Mouse (Mus musculus) adrenal gland, adult 2 months (tissue): ENCODE data around the gene Golim4. TPM values are rescaled to one million over a fixed set of nuclear protein-coding genes. Genes with fewer than 3 reads are reported as not detected.

Experiments
- DNase-seq: peaks from one replicate; pipeline ENCODE4 v3.0.0; 2021
- polyA plus RNA-seq: library from polyadenylated mRNA; depleted of rRNA; stranded (reverse); fragments of >200 nt; gene quantifications from 2 replicates; pipeline ENCODE4 v1.2.3, GENCODE M21; 2012; rRNA removed
- total RNA-seq, 2 experiments: library from RNA; stranded (reverse); gene quantifications; 2 replicates each; pipeline ENCODE4 v1.2.3; 2021

The Golim4 gene
- total and polyA plus RNA-seq, 3 experiments = 57.4 to 116 (median 93.6) TPM

DNA sequence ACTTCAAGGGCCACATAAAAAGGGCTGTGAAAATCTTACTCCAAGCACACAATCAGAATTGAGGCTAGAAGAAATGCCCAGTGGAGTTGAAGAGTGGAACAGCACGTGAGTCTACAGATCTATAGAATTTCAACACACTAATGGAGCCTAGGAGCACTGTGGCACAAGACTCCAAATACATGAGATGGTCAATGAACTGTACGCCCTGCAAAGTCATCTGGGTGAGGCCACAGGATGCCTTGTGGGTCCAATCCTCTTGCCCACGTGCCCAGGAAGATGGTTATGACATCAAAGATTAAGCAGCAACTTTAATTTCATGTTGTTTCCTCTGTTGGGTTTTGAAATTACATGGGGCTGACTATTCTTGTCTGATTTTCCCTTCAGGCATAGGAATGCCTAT, 30.4 kb downstream of the Golim4 start:
- DNase-seq = no peak

DNA sequence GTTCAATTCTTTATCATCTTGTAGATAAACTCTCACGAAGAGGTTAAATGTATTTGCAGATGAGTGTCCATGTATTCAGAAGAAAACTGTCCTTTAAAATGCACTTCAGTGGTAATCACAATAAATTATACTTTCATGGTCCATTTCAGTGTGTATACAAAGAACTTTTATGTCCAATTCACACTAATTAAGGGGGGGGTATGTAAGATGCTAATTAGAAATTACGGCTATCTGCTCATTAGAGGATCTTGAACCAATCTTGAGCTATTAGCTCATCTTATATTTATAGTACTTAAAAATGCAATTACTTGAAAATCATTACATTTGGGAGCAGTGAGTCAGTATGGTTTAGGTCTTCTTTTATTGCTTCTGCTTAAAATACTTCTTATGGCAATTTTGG, 31.6 kb downstream of the Golim4 start:
- no peak for DNase-seq

DNA sequence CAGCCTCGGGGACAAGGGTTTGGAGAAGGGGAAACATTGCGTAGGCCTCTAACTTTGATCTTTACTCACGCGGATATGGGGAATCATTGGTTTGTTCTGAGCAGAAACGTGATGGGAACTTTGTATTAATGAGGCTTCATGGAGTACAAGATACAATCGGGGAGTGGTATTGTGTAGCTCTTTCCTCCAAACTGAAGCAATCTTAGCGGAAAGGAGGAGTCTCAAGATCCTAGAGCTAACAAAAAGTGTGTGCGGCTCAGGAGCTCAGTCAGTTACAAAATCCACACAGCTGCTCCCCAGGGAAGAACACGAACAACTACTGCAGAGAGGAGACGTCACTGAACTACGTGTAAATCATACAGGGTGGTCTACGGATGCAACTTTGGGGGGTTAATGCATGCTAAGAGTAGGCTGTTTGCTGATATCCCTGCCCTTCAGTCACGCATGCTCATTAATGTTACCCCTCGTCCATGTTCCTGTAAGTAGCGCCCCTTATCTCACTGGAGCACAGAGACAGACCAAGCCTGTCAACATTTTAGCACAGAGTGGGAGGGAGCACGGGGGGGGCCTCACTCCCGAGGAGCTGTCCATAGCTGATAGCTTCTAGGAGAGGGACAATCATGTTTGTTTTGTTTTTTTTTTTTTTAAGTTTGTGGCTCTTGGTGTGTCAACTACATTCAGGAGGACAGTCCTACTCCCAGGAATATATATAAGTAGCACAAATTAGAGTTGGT, 38.8 kb downstream of the Golim4 start:
- DNase-seq = no peak

DNA sequence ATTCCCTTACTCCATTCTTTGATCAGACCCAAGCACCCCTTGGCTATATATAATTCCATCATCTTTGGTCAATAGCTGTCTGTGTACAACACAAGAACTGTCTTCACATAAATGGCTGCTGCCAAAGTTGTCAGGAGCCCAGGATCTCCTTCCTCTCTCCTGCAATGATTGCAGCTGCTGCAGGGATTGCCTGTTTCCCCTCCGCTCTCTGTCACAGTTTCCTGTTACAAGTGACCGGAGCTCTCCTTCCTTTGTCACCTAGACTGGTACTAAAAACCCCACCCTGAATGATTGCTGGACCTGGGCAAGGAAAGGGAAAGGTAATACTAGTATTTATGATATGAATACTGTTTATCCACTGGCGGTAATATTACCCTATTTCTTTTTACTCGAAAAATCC, 44.0 kb downstream of the Golim4 start:
- no peak for DNase-seq

DNA sequence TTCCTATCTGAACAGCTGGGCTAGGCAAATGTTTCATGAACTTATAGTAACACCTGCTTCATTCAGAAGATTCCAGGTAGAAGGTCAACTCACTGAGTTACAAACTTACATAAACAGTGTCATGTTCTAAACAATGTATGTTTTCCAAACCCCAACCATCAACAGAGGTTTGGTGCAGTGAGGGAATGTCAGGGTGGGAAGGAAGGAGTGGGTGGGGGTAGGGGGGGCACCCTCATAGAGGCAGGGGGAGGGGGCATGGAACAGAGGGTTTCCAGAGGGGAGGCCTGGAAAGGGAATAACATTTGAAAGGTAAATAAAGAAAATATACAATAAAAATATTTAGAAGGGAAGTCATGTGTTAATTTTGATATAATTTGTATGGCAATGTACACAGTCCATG, 46.0 kb downstream of the Golim4 start:
- DNase-seq = no peak

DNA sequence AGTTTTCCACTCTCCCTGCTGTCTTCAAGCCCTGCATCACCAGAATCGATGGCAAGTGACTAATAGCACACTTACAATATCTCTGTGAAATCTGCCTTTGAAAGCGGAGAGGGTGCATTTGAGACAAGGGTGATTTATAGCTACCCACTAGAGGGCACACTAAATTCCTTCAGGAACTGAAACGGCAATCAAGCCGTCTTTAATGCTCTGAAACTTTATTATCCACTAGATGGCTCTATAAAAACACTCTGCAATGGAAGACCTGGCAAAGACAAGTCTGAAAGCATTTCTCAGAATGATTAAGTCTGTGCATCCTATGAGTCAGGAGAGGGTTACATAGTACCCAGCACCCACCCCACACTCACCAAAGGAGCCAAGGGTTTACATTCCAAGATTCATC, 46.5 kb downstream of the Golim4 start:
- peak; percentile 44 for DNase-seq

DNA sequence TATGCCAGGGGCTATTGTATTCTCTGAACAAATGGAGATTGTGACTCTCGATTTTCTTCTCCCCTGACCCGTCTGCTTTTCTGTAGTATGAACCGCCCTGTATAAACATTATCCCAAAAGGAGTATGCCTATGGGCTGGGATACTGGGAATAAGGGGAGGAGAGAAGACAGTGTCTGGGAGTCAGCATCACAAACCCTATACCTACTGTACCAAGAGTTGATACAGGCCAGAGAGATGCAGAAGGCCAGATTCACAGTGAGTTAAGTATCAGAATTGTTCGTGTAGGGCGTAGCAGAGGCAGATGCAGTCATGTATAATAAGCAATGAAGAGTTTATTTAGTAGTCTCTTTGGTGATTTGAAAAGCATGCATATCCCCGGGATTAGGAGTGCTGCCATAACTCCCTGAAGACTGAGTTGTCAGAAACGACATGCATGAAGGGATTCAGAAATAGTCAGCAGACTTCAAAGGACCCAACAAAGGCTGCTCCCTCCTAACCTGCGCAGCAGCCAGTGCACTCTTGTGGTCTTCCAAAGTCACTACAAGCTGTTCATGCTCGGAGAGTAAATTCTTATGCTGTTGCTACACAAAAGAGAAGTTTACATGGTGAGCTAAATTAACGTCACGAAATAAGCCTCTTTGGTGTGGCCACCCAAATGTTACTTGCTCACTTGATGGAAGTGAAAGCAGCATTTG, 54.7 kb downstream of the Golim4 start:
- DNase-seq = no peak

DNA sequence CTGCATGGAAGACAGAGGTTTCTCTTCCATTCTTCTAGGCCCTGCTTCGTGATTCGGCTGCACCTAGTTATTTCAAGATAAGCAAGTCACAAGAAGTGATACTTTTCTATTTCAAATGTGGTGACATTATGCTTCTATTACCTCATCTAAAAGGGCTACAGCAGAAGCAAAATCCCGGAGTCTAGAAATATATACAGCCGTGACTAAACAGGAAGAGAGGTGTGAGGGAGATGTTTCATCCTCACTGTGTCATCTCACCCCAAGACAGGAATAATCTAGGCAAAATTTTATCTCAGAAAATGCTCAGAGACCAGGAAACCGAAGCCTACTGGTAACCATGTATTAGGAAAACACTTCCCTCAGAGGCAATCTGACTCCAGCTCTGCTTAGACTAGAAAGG, 61.7 kb downstream of the Golim4 start:
- DNase-seq = no peak

DNA sequence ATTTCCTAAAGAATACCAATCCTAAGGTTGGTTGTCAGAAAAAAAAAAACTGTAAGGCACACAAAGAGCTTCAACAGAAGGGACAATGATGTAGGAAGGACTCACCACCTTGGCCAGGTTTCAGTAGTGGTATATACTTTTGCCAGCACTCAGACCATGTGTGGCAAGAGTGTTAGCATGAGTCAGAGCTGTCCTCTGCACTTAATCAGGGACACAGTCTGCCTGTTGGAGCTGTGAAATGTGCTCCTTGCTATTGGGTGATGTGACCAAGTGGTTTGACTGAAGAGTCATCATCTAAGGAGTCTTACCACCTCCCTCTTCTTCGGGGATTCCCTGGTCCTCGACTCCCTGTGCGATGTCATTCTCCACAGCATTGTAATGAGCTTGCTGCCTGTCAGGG, 65.2 kb downstream of the Golim4 start:
- DNase-seq = peak; percentile 73

DNA sequence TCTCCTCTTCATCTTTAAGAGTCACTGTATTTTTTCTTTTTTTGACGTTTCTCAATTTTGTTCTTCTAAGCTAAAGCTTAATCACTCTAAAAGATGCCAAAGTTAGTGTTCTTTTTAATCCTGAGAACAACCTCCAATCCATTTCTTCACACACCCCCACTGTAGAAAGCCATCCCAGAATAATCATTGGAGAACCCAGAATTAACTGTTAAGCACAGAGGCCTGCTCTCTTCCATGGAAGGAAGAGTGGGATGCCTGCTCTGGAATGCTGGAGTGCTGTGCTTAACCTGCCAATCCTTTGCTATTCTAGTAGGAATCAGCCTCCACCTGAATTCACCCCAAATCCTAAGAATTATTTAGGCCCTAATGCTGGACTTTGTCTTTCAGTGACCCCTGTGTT, 67.4 kb downstream of the Golim4 start:
- DNase-seq = no peak

DNA sequence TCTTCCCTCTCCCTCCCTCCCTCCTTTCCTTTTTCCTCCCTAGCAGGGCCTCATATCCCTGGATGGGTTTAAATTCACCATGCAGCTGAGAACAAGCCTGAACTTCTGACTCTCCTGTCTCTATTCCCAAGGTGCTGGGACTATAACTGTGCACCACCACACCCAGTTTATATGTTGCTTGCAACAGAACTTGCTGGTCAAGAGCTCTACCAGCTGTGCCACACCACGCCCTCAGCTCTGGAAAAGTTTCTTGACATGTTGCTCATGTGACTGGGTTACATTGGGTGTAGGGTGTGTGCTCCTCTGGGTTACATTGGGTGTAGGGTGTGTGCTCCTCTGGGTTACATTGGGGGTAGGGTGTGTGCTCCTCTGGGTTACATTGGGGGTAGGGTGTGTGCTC, 75.2 kb downstream of the Golim4 start:
- no peak for DNase-seq

DNA sequence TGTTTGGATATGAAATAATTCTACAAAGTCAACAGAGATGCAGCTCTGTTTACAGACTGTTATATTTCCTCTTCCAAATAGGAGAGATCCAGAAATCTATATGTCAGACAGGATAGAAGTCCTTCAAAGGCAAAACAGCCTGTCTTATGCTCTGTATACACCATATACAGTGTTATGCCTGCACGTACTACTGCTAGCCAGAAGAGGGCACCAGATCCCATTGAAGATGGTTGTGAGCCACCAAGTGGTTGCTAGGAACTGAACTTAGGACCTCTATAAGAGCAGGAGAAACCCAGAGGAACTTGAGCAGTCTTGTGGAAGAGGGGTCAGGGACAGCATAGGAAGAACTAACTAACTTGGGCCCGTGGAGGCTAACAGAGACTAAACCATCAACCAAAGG, 77.5 kb downstream of the Golim4 start:
- no peak for DNase-seq

DNA sequence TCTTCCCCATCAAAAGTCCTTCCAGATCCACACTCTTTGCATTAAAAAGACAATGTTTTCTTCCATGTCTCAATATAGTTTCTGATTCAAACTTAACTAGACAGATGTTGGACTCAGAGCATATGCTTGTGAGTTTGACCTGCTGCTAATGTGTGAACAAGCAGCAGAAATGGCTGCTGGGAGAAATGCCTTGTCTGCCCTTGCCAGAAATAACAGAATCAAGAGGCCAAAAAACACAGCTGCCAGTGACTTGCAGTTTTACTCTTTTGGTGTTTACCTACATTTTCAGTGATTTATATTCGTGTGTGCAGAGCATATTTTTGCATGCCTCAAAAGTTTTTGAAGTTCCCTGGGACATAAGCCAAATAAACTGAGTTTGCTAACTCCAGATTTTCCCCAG, 87.9 kb downstream of the Golim4 start:
- peak; percentile 6 for DNase-seq

DNA sequence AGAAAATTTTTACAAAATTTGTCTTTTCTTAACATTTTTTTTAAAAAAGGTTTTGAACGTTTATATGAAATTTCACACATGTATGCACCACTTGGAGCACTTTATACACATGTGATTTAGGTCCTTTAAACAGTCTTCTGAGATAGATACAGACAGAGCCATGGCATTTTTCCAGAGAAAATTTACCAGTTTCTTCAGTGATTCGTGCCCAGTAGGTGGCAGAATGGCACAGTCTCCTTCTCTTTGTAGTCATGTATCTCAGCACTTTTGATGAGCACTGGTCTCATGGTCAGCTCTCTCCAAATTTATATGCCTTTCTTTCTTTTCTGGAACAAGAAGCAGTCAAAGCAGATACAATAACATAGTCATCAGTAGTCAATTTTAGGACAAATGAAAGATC, 92.5 kb downstream of the Golim4 start:
- DNase-seq = peak; percentile 23

DNA sequence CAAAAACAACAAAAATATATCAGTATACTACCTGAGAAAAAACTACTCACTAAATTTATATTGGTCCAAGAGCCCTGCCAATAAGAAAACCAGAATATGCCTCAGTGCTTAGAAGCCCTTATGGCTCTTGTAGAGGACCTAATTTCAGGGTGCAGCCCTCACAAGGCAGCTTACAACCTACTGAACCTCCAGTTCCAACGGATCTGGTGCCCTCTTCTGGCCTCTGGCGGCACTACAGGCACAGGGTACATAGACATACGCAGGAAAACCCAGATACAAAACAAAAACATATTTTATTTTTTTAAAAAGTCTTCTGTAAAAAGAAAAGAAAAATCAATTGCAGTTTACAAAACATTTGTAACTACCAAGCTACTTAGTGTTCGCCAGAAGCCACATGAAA, 95.1 kb downstream of the Golim4 start:
- DNase-seq = peak; percentile 9

DNA sequence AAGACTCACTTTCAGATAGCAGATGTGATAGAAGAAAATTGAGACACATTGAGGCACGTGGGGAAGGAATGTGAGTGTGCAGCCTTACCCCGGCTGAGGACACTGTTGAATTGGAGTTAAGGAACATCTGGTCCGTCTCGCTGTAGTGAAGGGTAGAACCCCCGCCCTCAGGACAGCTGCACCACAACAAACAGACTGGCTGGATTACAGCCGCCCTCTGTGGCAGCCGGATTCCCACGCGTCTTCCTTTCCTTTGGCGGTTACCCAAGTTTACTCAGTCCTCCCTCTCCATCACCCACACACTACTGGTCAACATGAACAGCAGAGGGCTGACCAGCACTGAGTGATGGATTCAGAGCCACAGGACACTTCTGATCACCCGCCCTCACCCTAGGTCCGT, 96.0 kb downstream of the Golim4 start:
- DNase-seq = no peak

DNA sequence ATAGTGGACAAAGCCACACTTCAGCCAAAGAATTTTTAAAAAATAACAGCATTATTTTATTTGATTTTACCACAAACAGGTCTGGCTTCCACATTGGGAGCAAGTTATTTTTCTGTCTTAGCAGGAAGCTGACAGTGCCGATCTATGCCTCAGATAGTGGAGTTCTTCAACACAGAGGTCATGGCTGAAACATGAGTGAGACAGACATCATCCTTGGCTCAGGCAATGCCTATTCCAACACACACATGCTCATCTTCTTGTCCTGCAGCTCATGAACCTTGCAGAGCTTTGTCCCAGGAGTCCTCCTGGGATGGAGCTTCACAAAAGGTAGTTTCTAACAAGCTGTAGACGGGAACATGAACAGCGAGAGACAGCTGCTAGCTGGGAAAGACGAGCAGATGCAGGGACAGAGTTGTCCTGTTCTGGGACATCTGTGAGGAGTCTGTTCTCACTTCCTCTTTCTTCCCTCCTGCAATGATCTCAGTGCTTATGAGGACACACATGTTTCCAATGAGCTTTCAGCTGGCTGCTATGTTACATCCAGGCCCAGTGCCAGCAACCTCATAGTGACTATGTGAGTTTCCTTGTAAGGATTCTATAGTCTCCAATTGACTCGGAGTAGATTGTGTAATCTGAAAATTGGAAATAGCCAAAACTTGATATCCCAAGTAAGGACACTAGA, 121.3 kb downstream of the Golim4 start:
- no peak for DNase-seq

DNA sequence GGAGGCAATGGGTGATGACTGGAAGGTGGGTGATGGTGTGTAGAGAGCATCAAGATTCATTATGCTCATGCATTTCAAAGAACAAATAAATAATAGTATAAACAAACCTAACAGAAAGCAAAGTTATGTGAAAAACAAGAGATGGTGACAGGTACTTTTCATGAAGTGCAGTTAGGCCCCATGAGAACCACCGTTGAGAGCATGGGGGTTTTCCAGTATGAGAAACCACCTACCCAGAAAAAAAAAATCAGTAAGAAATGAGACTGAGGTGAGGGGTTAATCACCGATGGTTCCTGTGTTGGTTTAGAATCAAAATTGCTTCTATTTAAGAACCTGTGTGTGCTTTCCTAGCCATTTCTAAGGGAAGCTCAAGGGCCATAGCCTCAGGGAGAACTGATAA, 121.9 kb downstream of the Golim4 start:
- DNase-seq = no peak

Other genes with a start within 250 kb of the Golim4 start
- gene Gm29133, start 208.8 kb downstream of the Golim4 start, total RNA-seq = not detected
- not detected in 2 replicates for gene Gm29133, start 208.8 kb downstream of the Golim4 start, polyA plus RNA-seq
- 1 to 10 TPM; 4.0 to 6.4 TPM for gene Fstl5, start 117.3 kb upstream of the Golim4 start, total RNA-seq
- 0.47 and 0.67 TPM in 2 replicates for gene Fstl5, start 117.3 kb upstream of the Golim4 start, polyA plus RNA-seq